Mouse (Mus musculus) ES-Bruce4 (cell line): Measurements from ENCODE around the gene Kif26b.

Experiments
- CTCF ChIP-seq: IDR thresholded peaks from one replicate; pipeline ENCODE4 v1.8.1; 2011; ENCODE audit warnings: low read depth, low read length
- EP300 ChIP-seq: IDR thresholded peaks from 2 replicates; pipeline ENCODE4 v1.6.1; 2011; ENCODE audit warnings: low read depth, low read length; ENCODE audit not compliant: insufficient read depth
- POLR2A ChIP-seq: IDR thresholded peaks from one replicate; pipeline ENCODE4 v1.8.1; 2011; ENCODE audit warnings: low read length; ENCODE audit not compliant: insufficient read depth

DNA sequence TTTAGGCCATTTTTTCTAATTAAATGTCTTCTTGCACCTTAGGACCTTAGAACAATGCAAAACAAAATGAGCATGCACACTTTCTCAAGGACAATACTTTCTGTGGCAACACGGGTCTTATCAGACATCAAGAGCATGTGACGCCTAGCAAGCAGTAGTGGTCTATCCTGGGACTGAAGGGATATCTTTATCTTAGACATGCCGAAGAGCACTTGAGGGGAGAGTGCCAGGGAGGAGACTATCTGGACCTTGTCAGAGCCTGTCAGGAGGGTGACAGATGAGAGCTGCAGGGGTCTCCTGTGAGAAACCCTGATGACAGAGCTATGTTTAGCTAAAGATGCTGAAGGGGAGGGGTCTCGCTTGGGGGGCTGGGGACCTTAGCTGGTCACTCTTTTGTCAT lies 116.0 kb downstream of the Kif26b start:
- no peak for TF ChIP-seq EP300
- TF ChIP-seq POLR2A = no peak
- no peak for TF ChIP-seq CTCF
